Mouse (Mus musculus): ENCODE data around the gene 1700030J22Rik. TPM values are rescaled to one million over a fixed set of nuclear protein-coding genes. Genes with fewer than 3 reads are reported as not detected.

1700030J22Rik gene
- 2.2 and 4.1 TPM in 2 replicates for polyA plus RNA-seq (2014; fragmentation: Nextera tagmentation; extraction: Ambion mirVana)

DNA sequence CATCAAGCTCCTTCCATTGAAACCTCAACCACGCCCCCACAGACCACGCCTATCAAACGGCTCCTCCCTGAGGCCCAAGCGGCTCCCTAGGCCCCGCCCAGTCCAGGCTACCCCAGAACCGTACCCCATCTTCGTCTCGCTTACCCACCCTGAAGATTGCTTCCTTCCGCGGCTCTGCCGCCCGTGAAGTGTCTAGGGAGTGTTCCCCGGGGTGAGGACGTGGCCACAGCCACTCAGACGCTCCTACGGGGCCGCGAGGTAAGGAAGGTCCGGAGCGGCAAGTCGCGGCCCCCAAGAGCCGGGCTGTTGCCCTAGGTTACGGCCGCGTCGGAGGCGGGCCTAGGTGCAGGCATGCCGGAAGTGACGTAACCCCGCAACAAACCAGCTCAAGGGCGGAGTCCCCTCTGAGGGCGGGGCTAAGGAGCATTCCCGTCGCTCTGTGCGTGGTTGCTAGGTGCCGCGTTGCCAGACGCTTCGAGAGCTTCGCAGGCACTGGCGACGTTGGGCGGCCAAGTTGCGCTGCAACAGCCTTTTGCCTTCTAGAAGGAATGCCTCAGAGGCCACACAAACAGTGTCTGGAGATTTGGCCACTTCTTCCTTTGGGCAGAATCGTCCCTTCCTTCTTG is at the start of gene 1700030J22Rik:
TSS of gene 1700030J22Rik (minus strand) at position 329 of the 626 bp plus-strand sequence.
- peak; percentile 99 for DNase-seq (ENCODE audit: low spot score)
- Histone ChIP-seq H3K9me3 (ENCODE audit: control insufficient read depth, low read length) (no peaks in the 10 kb centered on the region), H3K4me3 (ENCODE audit: low read depth, low read length) (peak within 1 kb of the TSS; percentile 67), H3K4me1 (replicated peaks; ENCODE audit: control insufficient read depth, insufficient read depth, low read length) (0 out of 2 replicates have a peak, but pooled peaks cover 3% of the 10 kb centered on the region), H3K27me3 (ENCODE audit: control insufficient read depth, insufficient read depth, low read length) (no peaks in the 10 kb centered on the region), H3K27ac (ENCODE audit: low read depth, low read length) (peak within 1 kb of the TSS; percentile 10; the same call in 1 of the 2 replicates), H3K4me2 (replicated peaks; ENCODE audit: low read depth, low read length) (peak within 1 kb of the TSS; percentile 74), H3K9ac (ENCODE audit: low read depth, low read length) (peak within 1 kb of the TSS; percentile 57), H3K36me3 (ENCODE audit: control insufficient read depth, insufficient read depth, low read length) (no peaks in the 10 kb centered on the region)
- WGBS: under 1% methylated on average over 46 of the region's 46 CpGs
- ATAC-seq (ENCODE audit: low FRiP score): peak; percentile 99

GRCm38 (mm10) chr8:117027601-117028000 is 48.8 kb upstream of the 1700030J22Rik start:
- Histone ChIP-seq H3K4me1 (replicated peaks; ENCODE audit: control insufficient read depth, insufficient read depth, low read length) (no peaks in the 10 kb centered on the region), H3K36me3 (ENCODE audit: control insufficient read depth, insufficient read depth, low read length) (no peaks in the 10 kb centered on the region), H3K9me3 (ENCODE audit: control insufficient read depth, low read length) (no peaks in the 10 kb centered on the region), H3K27me3 (ENCODE audit: control insufficient read depth, insufficient read depth, low read length) (no peaks in the 10 kb centered on the region), H3K9ac (ENCODE audit: low read depth, low read length) (no peak overlapping the region), H3K4me3 (ENCODE audit: low read depth, low read length) (no peak overlapping the region), H3K4me2 (replicated peaks; ENCODE audit: low read depth, low read length) (no peak overlapping the region), H3K27ac (ENCODE audit: low read depth, low read length) (no peak overlapping the region)
- no peak for ATAC-seq (ENCODE audit: low FRiP score)
- 90% methylated on average over 5 of the region's 5 CpGs for WGBS
- DNase-seq (ENCODE audit: low spot score): no peak

DNA sequence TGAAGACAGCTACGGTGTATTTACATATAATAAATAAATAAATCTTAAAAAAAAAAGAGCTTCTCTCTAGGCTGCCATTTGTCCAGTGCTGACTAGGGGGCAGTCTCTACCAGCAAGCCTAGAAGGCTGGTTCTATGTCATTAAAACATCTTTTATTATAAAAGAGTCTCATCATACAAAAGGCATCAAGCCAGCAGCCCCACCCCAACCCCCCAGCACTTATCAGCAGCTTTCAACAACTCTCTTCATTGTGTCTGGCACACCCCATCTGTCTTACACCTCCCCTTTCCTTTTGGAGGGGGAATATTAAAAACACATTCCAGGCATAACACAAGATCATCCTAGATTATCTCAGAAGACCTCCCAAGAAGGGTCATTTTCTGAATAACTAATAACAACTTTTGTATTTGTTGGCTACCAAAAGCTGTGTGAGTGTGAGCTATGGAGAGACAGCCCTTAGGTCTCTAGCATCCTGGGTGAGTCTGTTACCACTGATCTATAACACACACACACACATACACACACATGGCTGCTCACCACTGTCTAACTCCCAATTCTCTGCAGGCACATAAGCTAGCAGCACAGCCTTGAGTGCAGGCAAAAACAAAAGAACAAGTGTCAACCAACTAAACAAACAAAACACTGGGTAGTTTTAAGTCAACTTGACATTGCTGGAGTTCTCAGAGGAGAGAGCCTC is 43.7 kb upstream of the 1700030J22Rik start:
- Histone ChIP-seq H3K9me3 (ENCODE audit: control insufficient read depth, low read length) (no peaks in the 10 kb centered on the region), H3K4me1 (replicated peaks; ENCODE audit: control insufficient read depth, insufficient read depth, low read length) (no peaks in the 10 kb centered on the region), H3K27ac (ENCODE audit: low read depth, low read length) (no peak overlapping the region), H3K9ac (ENCODE audit: low read depth, low read length) (no peak overlapping the region), H3K4me2 (replicated peaks; ENCODE audit: low read depth, low read length) (no peak overlapping the region), H3K27me3 (ENCODE audit: control insufficient read depth, insufficient read depth, low read length) (no peaks in the 10 kb centered on the region), H3K36me3 (ENCODE audit: control insufficient read depth, insufficient read depth, low read length) (no peaks in the 10 kb centered on the region), H3K4me3 (ENCODE audit: low read depth, low read length) (no peak overlapping the region)
- ATAC-seq (ENCODE audit: low FRiP score) (no peak), DNase-seq (ENCODE audit: low spot score) (no peak)
- WGBS: 88% methylated on average over 1 of the region's 1 CpGs

- ATAC-seq (ENCODE audit: low FRiP score): no peak
- Histone ChIP-seq H3K4me1 (replicated peaks; ENCODE audit: control insufficient read depth, insufficient read depth, low read length) (no peaks in the 10 kb centered on the region), H3K9me3 (ENCODE audit: control insufficient read depth, low read length) (no peaks in the 10 kb centered on the region), H3K27ac (ENCODE audit: low read depth, low read length) (no peak overlapping the region), H3K27me3 (ENCODE audit: control insufficient read depth, insufficient read depth, low read length) (no peaks in the 10 kb centered on the region), H3K9ac (ENCODE audit: low read depth, low read length) (no peak overlapping the region), H3K4me2 (replicated peaks; ENCODE audit: low read depth, low read length) (no peak overlapping the region), H3K36me3 (ENCODE audit: control insufficient read depth, insufficient read depth, low read length) (no peaks in the 10 kb centered on the region), H3K4me3 (ENCODE audit: low read depth, low read length) (no peak overlapping the region)
- DNase-seq (ENCODE audit: low spot score): no peak
- WGBS: 91% methylated on average over 18 of the region's 18 CpGs
Measured at GRCm38 (mm10) chr8:117019323-117020275, 40.8 kb upstream of the 1700030J22Rik start.

- 95% methylated on average over 4 of the region's 4 CpGs for WGBS
- ATAC-seq (ENCODE audit: low FRiP score) (no peak), DNase-seq (ENCODE audit: low spot score) (no peak)
- Histone ChIP-seq H3K4me2 (replicated peaks; ENCODE audit: low read depth, low read length) (no peak overlapping the region), H3K9me3 (ENCODE audit: control insufficient read depth, low read length) (no peaks in the 10 kb centered on the region), H3K27ac (ENCODE audit: low read depth, low read length) (no peak overlapping the region), H3K36me3 (ENCODE audit: control insufficient read depth, insufficient read depth, low read length) (no peaks in the 10 kb centered on the region), H3K4me3 (ENCODE audit: low read depth, low read length) (no peak overlapping the region), H3K4me1 (replicated peaks; ENCODE audit: control insufficient read depth, insufficient read depth, low read length) (no peaks in the 10 kb centered on the region), H3K27me3 (ENCODE audit: control insufficient read depth, insufficient read depth, low read length) (no peaks in the 10 kb centered on the region), H3K9ac (ENCODE audit: low read depth, low read length) (no peak overlapping the region)
Measured at GRCm38 (mm10) chr8:117017896-117018295, 39.1 kb upstream of the 1700030J22Rik start.

DNA sequence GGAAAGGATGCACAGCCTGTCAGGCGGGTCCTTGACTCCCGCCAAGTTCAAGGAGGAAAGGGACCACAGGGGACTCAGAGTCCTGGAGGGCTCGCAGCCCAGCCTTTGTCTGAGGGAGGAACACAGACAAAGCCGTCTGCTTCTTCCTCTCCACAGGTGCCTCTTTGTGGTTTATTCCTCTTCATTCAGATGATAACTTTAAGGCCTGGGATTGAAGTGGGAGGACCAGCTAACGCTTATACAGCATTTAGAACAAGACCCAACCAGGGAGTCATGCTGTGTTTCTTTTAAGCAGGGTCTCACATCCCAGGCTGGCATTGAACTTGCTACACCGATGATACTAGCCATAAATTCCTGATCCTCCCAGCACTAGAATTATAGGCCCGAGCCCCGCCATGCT is 38.2 kb upstream of the 1700030J22Rik start:
- Histone ChIP-seq H3K27me3 (ENCODE audit: control insufficient read depth, insufficient read depth, low read length) (no peaks in the 10 kb centered on the region), H3K4me3 (ENCODE audit: low read depth, low read length) (no peak overlapping the region), H3K4me2 (replicated peaks; ENCODE audit: low read depth, low read length) (no peak overlapping the region), H3K4me1 (replicated peaks; ENCODE audit: control insufficient read depth, insufficient read depth, low read length) (no peaks in the 10 kb centered on the region), H3K9me3 (ENCODE audit: control insufficient read depth, low read length) (no peaks in the 10 kb centered on the region), H3K9ac (ENCODE audit: low read depth, low read length) (no peak overlapping the region), H3K36me3 (ENCODE audit: control insufficient read depth, insufficient read depth, low read length) (no peaks in the 10 kb centered on the region), H3K27ac (ENCODE audit: low read depth, low read length) (no peak overlapping the region)
- WGBS: 31% methylated on average over 8 of the region's 8 CpGs
- DNase-seq (ENCODE audit: low spot score) (no peak), ATAC-seq (ENCODE audit: low FRiP score) (no peak)

- Histone ChIP-seq H3K36me3 (ENCODE audit: control insufficient read depth, insufficient read depth, low read length) (no peaks in the 10 kb centered on the region), H3K27ac (ENCODE audit: low read depth, low read length) (no peak overlapping the region), H3K9me3 (ENCODE audit: control insufficient read depth, low read length) (no peaks in the 10 kb centered on the region), H3K4me3 (ENCODE audit: low read depth, low read length) (no peak overlapping the region), H3K9ac (ENCODE audit: low read depth, low read length) (no peak overlapping the region), H3K4me2 (replicated peaks; ENCODE audit: low read depth, low read length) (no peak overlapping the region), H3K4me1 (replicated peaks; ENCODE audit: control insufficient read depth, insufficient read depth, low read length) (no peaks in the 10 kb centered on the region), H3K27me3 (ENCODE audit: control insufficient read depth, insufficient read depth, low read length) (no peaks in the 10 kb centered on the region)
- 77% methylated on average over 4 of the region's 4 CpGs for WGBS
- no peak for ATAC-seq (ENCODE audit: low FRiP score)
- no peak for DNase-seq (ENCODE audit: low spot score)
Measured at GRCm38 (mm10) chr8:117015670-117016069, 36.9 kb upstream of the 1700030J22Rik start.

- Histone ChIP-seq H3K9me3 (ENCODE audit: control insufficient read depth, low read length) (no peaks in the 10 kb centered on the region), H3K4me3 (ENCODE audit: low read depth, low read length) (no peak overlapping the region), H3K4me2 (replicated peaks; ENCODE audit: low read depth, low read length) (no peak overlapping the region), H3K27ac (ENCODE audit: low read depth, low read length) (no peak overlapping the region), H3K9ac (ENCODE audit: low read depth, low read length) (no peak overlapping the region), H3K36me3 (ENCODE audit: control insufficient read depth, insufficient read depth, low read length) (no peaks in the 10 kb centered on the region), H3K4me1 (replicated peaks; ENCODE audit: control insufficient read depth, insufficient read depth, low read length) (no peaks in the 10 kb centered on the region), H3K27me3 (ENCODE audit: control insufficient read depth, insufficient read depth, low read length) (no peaks in the 10 kb centered on the region)
- no peak for ATAC-seq (ENCODE audit: low FRiP score)
- WGBS: 90% methylated on average over 9 of the region's 9 CpGs
- DNase-seq (ENCODE audit: low spot score): no peak
Measured at GRCm38 (mm10) chr8:117011366-117011765, 32.6 kb upstream of the 1700030J22Rik start.
